Mouse (Mus musculus) midbrain, embryonic 11.5 days (tissue): Measurements from ENCODE around the gene Bpifa1. TPM values are rescaled to one million over a fixed set of nuclear protein-coding genes. Genes with fewer than 3 reads are reported as not detected.

ENCODE experiments used
- ATAC-seq: fragments of 200-750 bp; cut with Nextera tagmentation; 2 replicates; pipeline ENCODE4 v1.8.0; 2017; ENCODE audit warnings: moderate TSS enrichment, moderate library complexity; ENCODE audit not compliant: low FRiP score
- DNase-seq: peaks from one replicate; pipeline ENCODE4 v3.0.0; 2015; ENCODE audit warnings: low spot score; ENCODE audit errors: missing footprints
- H3K27ac ChIP-seq: fragments of 300-500 bp; sonication (generic); 2 replicates; pipeline ENCODE4 v1.5.1; 2014; ENCODE audit warnings: low read depth, low read length
- H3K27me3 ChIP-seq: fragments of 300-500 bp; sonication (generic); 2 replicates; pipeline ENCODE4 v1.6.1; 2014; ENCODE audit warnings: mild to moderate bottlenecking, low read length, moderate library complexity, mixed read lengths; ENCODE audit not compliant: control insufficient read depth, insufficient read depth
- H3K36me3 ChIP-seq: fragments of 300-500 bp; sonication (generic); 2 replicates; pipeline ENCODE4 v1.6.1; 2014; ENCODE audit warnings: mild to moderate bottlenecking, low read length, moderate library complexity, mixed read lengths; ENCODE audit not compliant: control insufficient read depth, insufficient read depth
- H3K4me1 ChIP-seq: fragments of 300-500 bp; sonication (generic); 2 replicates; pipeline ENCODE4 v1.6.1; 2014; ENCODE audit warnings: low read length; ENCODE audit not compliant: control insufficient read depth, insufficient read depth
- H3K4me2 ChIP-seq: fragments of 300-500 bp; sonication (generic); 2 replicates; pipeline ENCODE4 v1.6.1; 2014; ENCODE audit warnings: mild to moderate bottlenecking, moderate library complexity
- H3K4me3 ChIP-seq: fragments of 300-500 bp; sonication (generic); 2 replicates; pipeline ENCODE4 v1.5.1; 2014; ENCODE audit warnings: low read depth, low read length
- H3K9ac ChIP-seq: fragments of 300-500 bp; sonication (generic); 2 replicates; pipeline ENCODE4 v1.6.1; 2014; ENCODE audit warnings: low read length
- H3K9me3 ChIP-seq: fragments of 300-500 bp; sonication (generic); 2 replicates; pipeline ENCODE4 v1.6.1; 2016; ENCODE audit warnings: low read length; ENCODE audit not compliant: control insufficient read depth
- WGBS: fragments of 180-500 bp; shearing (Covaris S2); extraction: QIAGEN DNeasy Blood & Tissue Kit; methylation state at CpG from one replicate; pipeline ENCODE4 v1.1.7; 2014; 5-methylcytosine and 5-hydroxymethylcytosine counted together
- polyA plus RNA-seq: library from polyadenylated mRNA; unstranded; fragments of >200 nt; fragmentation: Nextera tagmentation; extraction: Ambion mirVana; gene quantifications from 2 replicates; pipeline ENCODE4 v1.2.1, GENCODE M21; 2014

The Bpifa1 gene
- not detected in 2 replicates for polyA plus RNA-seq

DNA sequence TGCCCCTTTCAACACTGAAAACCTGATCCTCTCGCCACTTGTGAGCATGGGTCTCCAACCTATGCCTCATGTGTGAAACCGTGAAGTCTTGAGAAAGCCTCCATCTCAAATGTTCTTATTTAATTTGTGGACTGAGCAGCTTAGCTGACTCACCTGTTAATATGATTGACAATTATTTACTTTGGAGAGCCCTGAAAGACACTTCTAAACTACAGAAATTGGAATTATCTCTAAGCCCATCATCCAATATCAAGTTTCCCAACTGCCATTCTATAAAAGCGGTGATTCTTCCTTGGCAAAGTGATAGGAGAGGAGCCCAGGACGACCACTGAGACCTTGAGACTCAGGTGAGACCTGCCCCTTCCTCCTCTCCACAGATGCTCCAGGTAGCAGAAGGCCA is at the start of gene Bpifa1:
Bpifa1 (plus strand) TSS at position 301 of the 400 bp plus-strand sequence.
- Histone ChIP-seq H3K4me3 (no peak within 1 kb of the TSS), H3K27ac (no peak within 1 kb of the TSS), H3K4me1 (no peaks in the 10 kb centered on the region), H3K27me3 (no peaks in the 10 kb centered on the region), H3K36me3 (no peaks in the 10 kb centered on the region), H3K9me3 (no peaks in the 10 kb centered on the region), H3K9ac (no peak within 1 kb of the TSS), H3K4me2 (no peak within 1 kb of the TSS)
- WGBS, result 84% methylated on average over 4 of the region's 4 CpGs
- ATAC-seq, result no peak
- no peak for DNase-seq

DNA sequence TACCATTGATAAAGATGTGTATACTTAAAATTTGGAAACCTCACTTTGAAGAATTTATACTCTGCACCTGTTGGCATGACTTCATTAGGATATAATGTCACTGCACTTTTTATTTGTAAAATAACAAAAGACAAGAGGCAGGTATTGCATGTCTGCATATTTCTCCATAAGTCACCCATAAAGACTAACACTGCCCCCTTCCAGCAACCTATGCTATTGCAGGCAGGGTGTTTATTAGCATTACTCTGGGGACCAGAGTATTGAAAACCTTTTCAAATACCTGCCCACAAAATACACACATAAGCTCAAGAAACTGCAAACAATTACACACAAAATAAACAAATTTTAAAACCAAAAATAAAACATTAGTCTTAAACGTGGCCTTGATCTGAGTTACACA is 44.9 kb upstream of the Bpifa1 start:
- WGBS, result 53% methylated on average over 1 of the region's 1 CpGs
- no peaks in the 10 kb centered on the region for H3K9me3 ChIP-seq
- H3K4me2 ChIP-seq, result no peak overlapping the region

DNA sequence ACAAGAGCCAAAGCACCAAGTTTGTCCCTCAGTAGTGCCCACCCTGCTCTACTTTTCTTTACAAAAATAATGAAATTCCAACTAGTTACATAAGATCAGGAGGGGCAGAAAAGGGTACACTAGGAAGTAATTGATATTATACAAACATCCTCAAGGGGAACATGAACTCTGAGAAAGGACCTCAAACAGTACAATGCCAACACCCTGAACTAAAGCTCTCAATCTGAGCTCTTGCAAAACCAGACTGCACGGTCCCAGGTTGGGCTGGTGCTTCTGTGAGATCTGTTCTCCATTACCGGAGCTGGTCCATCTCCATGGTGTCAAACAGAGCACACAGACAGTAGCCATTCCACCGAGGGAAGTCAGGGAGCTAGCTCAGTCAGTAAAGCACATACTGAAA is 25.3 kb upstream of the Bpifa1 start:
- no peak overlapping the region for H3K27ac ChIP-seq
- DNase-seq (no peak), ATAC-seq (no peak)
- H3K36me3 ChIP-seq, result no peaks in the 10 kb centered on the region
- no peak overlapping the region for H3K9ac ChIP-seq
- H3K4me1 ChIP-seq, result no peaks in the 10 kb centered on the region
- H3K9me3 ChIP-seq, result no peaks in the 10 kb centered on the region
- H3K4me3 ChIP-seq, result no peak overlapping the region
- H3K27me3 ChIP-seq, result no peaks in the 10 kb centered on the region
- H3K4me2 ChIP-seq, result no peak overlapping the region
- 84% methylated on average over 3 of the region's 3 CpGs for WGBS

More for the DNA sequence above, 44.9 kb upstream of the Bpifa1 start:
- H3K36me3 ChIP-seq, result no peaks in the 10 kb centered on the region
- H3K27ac ChIP-seq, result no peak overlapping the region
- H3K27me3 ChIP-seq, result no peaks in the 10 kb centered on the region
- H3K4me3 ChIP-seq, result no peak overlapping the region
- no peak overlapping the region for H3K9ac ChIP-seq
- DNase-seq, result no peak
- H3K4me1 ChIP-seq, result no peaks in the 10 kb centered on the region
- ATAC-seq, result no peak

DNA sequence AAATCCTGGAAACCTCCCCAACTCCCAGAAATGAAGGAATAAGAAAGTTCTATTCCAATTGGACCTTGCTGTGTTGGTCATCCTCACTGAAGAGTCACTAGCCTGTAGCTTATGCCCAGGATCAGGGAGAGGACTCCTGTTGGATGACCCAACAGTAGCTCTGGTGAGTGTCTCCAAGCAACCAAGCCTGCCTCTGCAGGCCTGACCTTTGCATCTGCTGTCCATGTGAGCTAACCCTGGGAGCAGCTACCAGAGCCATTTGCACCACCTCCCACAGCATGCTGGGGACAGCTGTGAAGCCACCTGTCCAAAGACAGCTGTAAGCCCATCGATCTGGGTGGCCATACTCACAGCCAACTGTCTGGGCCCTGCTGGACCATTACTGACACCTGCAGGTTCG is 12.6 kb upstream of the Bpifa1 start, which contains the start of gene Bpifa3:
Bpifa3 (plus strand) TSS at position 217 of the 400 bp plus-strand sequence.
- no peaks in the 10 kb centered on the region for H3K36me3 ChIP-seq
- H3K27ac ChIP-seq, result no peak within 1 kb of the TSS
- H3K9me3 ChIP-seq, result no peaks in the 10 kb centered on the region
- no peak within 1 kb of the TSS for H3K4me3 ChIP-seq
- no peaks in the 10 kb centered on the region for H3K27me3 ChIP-seq
- DNase-seq (no peak), ATAC-seq (no peak)
- no peak within 1 kb of the TSS for H3K4me2 ChIP-seq
- no peak within 1 kb of the TSS for H3K9ac ChIP-seq
- 73% methylated on average over 2 of the region's 2 CpGs for WGBS
- no peaks in the 10 kb centered on the region for H3K4me1 ChIP-seq

DNA sequence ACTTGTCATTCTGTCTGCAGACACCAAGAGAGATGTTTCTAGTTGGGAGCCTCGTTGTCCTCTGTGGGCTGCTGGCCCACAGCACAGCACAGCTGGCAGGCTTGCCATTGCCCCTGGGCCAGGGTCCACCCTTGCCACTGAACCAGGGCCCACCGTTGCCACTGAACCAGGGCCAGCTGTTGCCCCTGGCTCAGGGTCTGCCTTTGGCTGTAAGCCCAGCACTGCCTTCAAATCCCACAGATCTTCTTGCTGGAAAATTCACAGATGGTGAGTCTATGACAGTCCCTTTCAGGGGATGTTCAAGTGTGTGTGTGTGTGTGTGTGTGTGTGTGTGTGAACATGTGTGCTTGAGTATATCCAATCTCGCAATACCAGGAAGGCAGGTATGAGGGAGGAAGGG is 1.1 kb downstream of the Bpifa1 start:
- Histone ChIP-seq H3K27ac (no peak overlapping the region), H3K4me1 (no peaks in the 10 kb centered on the region), H3K36me3 (no peaks in the 10 kb centered on the region), H3K4me2 (no peak overlapping the region), H3K9me3 (no peaks in the 10 kb centered on the region), H3K9ac (no peak overlapping the region), H3K4me3 (no peak overlapping the region), H3K27me3 (no peaks in the 10 kb centered on the region)
- WGBS, result 87% methylated on average over 3 of the region's 3 CpGs
- DNase-seq (no peak), ATAC-seq (no peak)

DNA sequence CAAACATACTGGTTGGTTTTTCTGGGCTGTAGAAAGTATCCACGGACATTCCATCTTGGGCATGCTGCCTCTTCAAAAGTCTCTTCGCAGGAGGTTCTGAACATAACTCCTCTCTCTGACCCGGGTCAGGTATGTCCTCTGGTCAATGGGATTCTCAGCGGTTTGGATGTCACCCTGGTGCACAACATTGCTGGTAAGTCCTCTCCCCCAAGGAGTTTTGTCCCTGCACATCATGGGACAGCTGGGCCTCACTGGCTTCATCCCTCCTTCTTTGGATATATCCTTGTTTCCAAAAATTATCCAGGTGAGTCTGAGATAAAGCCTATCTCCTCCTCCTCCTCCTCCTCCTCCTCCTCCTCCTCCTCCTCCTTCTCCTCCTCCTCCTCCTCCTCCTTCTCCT is 4.8 kb downstream of the Bpifa1 start:
- ATAC-seq, result no peak
- no peak overlapping the region for H3K4me3 ChIP-seq
- H3K36me3 ChIP-seq, result no peaks in the 10 kb centered on the region
- no peak for DNase-seq
- 77% methylated on average over 4 of the region's 4 CpGs for WGBS
- no peaks in the 10 kb centered on the region for H3K4me1 ChIP-seq
- H3K27me3 ChIP-seq, result no peaks in the 10 kb centered on the region
- no peak overlapping the region for H3K27ac ChIP-seq
- no peak overlapping the region for H3K4me2 ChIP-seq
- H3K9me3 ChIP-seq, result no peaks in the 10 kb centered on the region
- H3K9ac ChIP-seq, result no peak overlapping the region

DNA sequence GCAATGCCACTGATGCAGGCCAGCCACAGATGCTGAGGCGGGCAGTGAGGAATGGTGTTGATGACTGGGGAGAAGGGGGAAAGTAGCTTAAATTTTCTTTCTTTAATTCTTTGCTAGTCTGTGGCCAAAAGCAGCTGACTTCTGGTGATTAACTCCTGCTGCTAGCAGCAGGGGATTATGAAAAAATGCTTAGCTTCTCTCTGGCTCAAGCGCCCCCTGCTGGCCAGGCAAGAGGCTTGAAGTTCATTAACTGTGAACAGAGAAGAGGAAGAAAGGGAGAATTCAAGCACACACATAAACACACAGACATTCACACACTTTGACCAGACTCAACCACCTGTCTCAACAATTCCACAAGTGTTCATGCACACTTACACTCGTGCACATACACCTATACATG is 15.8 kb downstream of the Bpifa1 start:
- DNase-seq (no peak), ATAC-seq (no peak)
- H3K4me1 ChIP-seq, result no peaks in the 10 kb centered on the region
- no peaks in the 10 kb centered on the region for H3K27me3 ChIP-seq
- peaks cover 3% of the 10 kb centered on the region; the same call in 1 of the 2 replicates for H3K9me3 ChIP-seq
- no peak overlapping the region for H3K9ac ChIP-seq
- 38% methylated on average over 3 of the region's 3 CpGs for WGBS
- no peaks in the 10 kb centered on the region for H3K36me3 ChIP-seq
- no peak overlapping the region for H3K27ac ChIP-seq
- H3K4me3 ChIP-seq, result no peak overlapping the region
- no peak overlapping the region for H3K4me2 ChIP-seq

DNA sequence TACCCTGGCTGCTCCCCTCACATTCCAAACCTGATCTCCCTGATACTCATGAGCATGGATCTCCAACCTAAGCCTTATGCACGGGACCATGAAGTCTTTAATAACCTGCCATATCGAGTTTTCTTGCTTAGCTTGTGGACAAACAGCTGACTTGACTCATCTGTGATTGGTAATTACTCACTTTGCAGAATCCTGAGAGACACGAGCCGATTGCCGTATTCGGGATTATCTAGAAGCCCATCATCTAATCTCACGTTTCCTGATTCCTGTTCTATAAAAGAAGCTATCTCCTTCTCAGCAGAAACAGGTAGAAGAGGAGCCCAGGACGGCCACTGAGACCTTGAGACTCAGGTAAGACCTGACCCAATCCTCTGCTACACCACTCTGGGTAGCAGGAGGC is 19.6 kb downstream of the Bpifa1 start, which contains the start of gene Bpifa5:
Bpifa5 (plus strand) TSS at position 301 of the 400 bp plus-strand sequence.
- 82% methylated on average over 8 of the region's 8 CpGs for WGBS
- peaks cover 3% of the 10 kb centered on the region; the same call in 1 of the 2 replicates for H3K9me3 ChIP-seq
- no peaks in the 10 kb centered on the region for H3K36me3 ChIP-seq
- ATAC-seq (no peak), DNase-seq (no peak)
- H3K27me3 ChIP-seq, result no peaks in the 10 kb centered on the region
- no peak within 1 kb of the TSS for H3K4me2 ChIP-seq
- no peaks in the 10 kb centered on the region for H3K4me1 ChIP-seq
- no peak within 1 kb of the TSS for H3K9ac ChIP-seq
- no peak within 1 kb of the TSS for H3K27ac ChIP-seq
- H3K4me3 ChIP-seq, result no peak within 1 kb of the TSS

DNA sequence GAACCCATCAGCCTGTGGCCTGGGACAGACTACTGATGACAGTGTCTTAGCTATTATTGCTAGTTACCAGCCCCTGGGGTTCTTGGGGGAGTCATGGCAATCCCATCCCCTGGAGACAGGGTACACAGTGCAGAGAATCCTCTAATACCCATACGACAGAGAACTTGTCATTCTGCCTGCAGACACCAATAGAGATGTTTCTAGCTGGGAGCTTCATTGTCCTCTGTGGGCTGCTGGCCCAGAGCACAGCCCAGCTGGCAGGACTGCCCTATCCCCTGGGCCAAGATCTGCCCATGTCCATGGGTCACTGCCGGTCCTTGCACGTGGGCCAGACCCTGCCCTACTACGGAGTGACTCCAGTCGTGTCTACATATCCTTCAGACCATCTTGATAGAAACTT is 20.6 kb downstream of the Bpifa1 start:
- DNase-seq, result no peak
- peaks cover 3% of the 10 kb centered on the region; the same call in 1 of the 2 replicates for H3K9me3 ChIP-seq
- no peaks in the 10 kb centered on the region for H3K27me3 ChIP-seq
- H3K4me2 ChIP-seq, result no peak overlapping the region
- no peak overlapping the region for H3K4me3 ChIP-seq
- no peak overlapping the region for H3K27ac ChIP-seq
- no peaks in the 10 kb centered on the region for H3K36me3 ChIP-seq
- 88% methylated on average over 5 of the region's 5 CpGs for WGBS
- no peak for ATAC-seq
- no peaks in the 10 kb centered on the region for H3K4me1 ChIP-seq
- no peak overlapping the region for H3K9ac ChIP-seq
